Mouse (Mus musculus): ENCODE data around the gene Kcnk13.

DNA sequence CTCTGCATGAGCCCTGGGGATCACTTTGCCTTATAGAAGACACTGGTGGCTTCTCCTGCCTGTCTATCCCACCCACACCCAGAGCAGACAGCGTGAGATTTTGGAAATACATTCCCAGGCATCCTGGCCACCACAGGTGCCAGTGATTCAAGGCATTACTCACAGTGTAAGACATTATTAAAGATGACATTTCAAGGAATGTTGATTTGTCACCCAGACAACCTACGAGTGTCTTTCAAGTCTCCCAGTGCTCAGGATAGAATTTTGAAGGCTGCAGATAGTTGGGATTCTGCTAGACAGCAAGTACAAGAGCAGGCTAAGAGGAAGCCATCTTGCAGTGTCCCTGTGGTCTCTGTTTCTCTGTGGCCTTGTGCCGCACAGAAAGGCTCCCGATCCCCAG, 32.1 kb upstream of the Kcnk13 start:
- TF ChIP-seq CTCF (IDR thresholded peaks at IDR 0.05; ENCODE audit: low read depth, low read length), result no peak
- TF ChIP-seq GATA1 (IDR thresholded peaks at IDR 0.05; ENCODE audit: borderline replicate concordance, low read length), result no peak

All from G1E (cell line).